Mouse (Mus musculus): Measurements from ENCODE around the gene Sult2b1. TPM values are rescaled to one million over a fixed set of nuclear protein-coding genes. Genes with fewer than 3 reads are reported as not detected.

Gene Sult2b1
- polyA plus RNA-seq, 1 experiment, result 210 TPM

- WGBS, result under 1% methylated on average over 13 of the region's 13 CpGs
- no peak for DNase-seq (ENCODE audit: low read depth, low spot score)
Observed at GRCm38 (mm10) chr7:45704046-45704559, 80.4 kb downstream of the Sult2b1 start.

DNA sequence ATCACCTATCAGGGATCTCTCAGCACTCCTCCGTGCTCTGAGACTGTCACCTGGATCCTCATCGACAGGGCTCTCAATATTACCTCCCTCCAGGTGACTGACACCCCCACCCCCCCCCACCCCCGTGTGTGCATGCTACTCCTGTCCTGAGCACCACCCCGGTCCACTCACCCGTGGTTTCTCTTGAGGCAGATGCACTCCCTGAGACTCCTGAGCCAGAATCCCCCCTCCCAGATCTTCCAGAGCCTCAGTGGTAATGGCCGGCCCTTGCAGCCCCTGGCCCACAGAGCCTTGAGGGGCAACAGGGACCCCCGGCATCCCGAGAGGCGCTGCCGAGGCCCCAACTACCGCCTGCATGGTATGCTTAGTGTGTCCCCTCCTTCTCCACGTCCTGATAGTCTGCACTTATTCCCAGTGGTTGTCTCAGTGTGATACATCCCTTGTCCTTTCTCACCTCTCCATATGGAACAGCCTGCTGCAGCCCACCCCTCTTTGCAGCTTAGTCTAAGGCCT lies 80.9 kb downstream of the Sult2b1 start:
- no peak for DNase-seq (ENCODE audit: low read depth, low spot score)
- WGBS, result 35% methylated on average over 12 of the region's 12 CpGs

- DNase-seq (ENCODE audit: low read depth, low spot score), result no peak
- 92% methylated on average over 17 of the region's 17 CpGs for WGBS
Observed at GRCm38 (mm10) chr7:45702809-45703520, 81.5 kb downstream of the Sult2b1 start.

- WGBS, result 90% methylated on average over 11 of the region's 11 CpGs
- DNase-seq (ENCODE audit: low read depth, low spot score), result no peak
Observed at GRCm38 (mm10) chr7:45702316-45702715, 82.2 kb downstream of the Sult2b1 start.

DNA sequence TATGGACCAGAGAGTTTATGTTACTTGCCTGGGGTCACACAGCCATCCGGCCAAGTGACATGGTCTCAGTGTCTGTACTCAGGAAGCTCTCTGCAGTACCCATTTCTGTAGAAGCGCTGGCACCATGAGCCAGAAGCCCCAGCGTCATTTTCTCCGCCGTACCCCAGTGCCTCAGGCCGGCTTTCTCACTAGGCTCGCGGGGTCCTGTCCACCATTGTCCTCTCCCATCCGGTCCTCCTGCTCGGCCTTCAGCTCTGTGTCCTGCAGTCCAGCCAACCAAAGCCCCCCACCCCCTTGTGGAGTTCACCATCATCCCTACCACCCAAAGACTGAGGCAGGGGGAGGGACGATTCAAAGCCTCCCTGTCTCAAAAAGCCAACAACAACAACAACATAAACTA lies 82.9 kb downstream of the Sult2b1 start:
- no peak for DNase-seq (ENCODE audit: low read depth, low spot score)
- whole genome bisulfite sequencing, result 87% methylated on average over 11 of the region's 11 CpGs

GRCm38 (mm10) chr7:45701072-45701471 lies 83.4 kb downstream of the Sult2b1 start:
- WGBS, result 35% methylated on average over 11 of the region's 11 CpGs

DNA sequence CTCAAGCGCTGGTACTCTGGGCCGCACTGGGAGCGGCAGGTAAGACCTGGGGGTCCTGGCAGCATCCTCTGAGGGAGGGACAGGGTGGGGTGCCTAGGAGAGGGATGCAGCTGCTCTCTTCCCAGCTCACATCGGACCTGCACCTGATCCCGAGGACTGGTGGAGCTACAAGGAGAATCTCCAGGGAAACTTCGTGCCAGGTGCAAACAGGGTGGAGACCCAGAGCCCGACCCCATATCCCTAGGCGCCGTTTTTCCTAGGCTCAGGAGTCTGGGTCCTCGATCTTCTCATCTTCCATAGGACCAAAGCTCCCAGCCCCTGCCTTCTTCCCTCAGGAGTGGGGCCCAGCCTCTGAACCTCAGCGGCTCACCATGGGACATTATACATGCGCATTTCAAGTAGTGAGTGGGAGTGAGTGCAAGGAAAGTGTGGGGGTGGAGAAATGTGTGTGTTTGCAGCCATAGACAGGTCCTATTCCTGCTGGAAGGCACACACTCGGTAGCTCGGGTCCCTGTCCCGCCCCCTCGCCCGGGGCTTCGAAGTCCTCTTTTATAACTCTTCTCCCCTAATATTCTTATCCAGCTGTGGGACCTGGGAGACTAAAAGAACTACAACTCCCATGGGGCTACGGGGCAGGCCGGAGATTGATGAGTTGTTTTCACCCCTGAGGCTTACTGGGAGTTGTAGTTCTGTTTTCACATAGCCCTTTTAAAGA lies 84.0 kb downstream of the Sult2b1 start:
- 3% methylated on average over 20 of the region's 20 CpGs for WGBS
- DNase-seq (ENCODE audit: low read depth, low spot score), result no peak

More at GRCm38 (mm10) chr7:45701072-45701471, 83.4 kb downstream of the Sult2b1 start:
- DNase-seq (ENCODE audit: low read depth, low spot score), result no peak

DNA sequence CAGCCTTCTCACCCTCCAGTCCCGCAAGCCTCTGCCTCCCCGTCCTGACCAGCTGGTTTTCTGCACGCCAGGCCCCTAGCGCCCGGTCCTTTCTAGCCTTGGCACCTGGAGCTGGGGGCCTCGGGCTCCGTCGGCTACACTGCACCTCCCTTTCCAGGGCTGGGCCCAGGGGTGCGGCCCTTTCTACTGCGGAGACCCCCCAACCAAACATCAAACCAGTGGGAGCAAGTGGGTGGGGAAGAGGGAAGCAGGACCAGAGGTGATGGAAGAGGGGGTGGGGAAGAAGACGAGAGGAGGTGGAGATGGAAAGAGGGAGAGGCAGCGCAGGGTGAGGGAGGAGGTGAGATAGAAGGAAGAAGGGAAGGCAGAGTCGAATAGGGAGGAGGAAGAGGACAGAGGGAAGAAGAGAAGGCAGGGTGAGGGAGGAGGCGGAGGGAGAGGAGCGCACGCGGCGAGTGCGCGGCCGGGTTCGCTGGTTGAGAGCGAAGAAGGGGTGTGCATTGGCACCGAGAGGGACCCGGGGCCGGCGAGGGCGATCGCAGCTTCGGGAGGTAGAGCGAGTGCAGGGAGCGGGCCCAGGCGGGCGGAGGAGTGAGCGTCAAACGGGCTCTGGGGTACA lies 84.8 kb downstream of the Sult2b1 start, which contains the start of gene Car11:
Car11 (plus strand) TSS at position 321 of the 619 bp plus-strand sequence.
- 8% methylated on average over 36 of the region's 36 CpGs for WGBS
- no peak for DNase-seq (ENCODE audit: low read depth, low spot score)

GRCm38 (mm10) chr7:45697894-45698293 lies 86.6 kb downstream of the Sult2b1 start:
- DNase-seq (ENCODE audit: low read depth, low spot score), result no peak
- 82% methylated on average over 7 of the region's 7 CpGs for WGBS

DNA sequence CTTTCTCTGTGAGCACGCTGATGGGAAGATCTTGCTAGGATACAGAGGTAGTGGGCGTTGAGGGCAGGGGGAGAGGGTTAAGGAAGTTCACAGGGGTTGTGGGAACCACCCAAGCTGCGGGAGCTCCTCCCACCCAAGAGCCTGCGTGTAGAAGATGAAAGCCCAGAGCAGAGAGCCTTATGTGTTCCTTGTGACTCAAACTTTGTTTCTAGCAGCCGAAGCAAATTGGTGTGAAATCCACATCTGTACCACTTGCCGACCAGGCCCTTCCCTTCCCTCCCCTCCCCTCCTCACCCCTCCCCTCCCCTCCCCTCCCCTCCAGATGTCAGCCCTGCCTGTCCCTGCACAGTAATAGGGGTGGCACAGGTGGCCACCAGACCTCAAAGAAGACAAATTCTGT lies 89.4 kb downstream of the Sult2b1 start:
- no peak for DNase-seq (ENCODE audit: low read depth, low spot score)
- WGBS, result 40% methylated on average over 6 of the region's 6 CpGs

- WGBS, result 92% methylated on average over 50 of the region's 50 CpGs
- DNase-seq (ENCODE audit: low read depth, low spot score), result no peak
Observed at GRCm38 (mm10) chr7:45693921-45694591, 90.4 kb downstream of the Sult2b1 start, which contains the start of gene Sec1. Gene Sec1, minus strand, starts transcription at chr7:45694402.

- 92% methylated on average over 2 of the region's 2 CpGs for WGBS
- no peak for DNase-seq (ENCODE audit: low read depth, low spot score)
Observed at GRCm38 (mm10) chr7:45692364-45692763, 92.1 kb downstream of the Sult2b1 start.

DNA sequence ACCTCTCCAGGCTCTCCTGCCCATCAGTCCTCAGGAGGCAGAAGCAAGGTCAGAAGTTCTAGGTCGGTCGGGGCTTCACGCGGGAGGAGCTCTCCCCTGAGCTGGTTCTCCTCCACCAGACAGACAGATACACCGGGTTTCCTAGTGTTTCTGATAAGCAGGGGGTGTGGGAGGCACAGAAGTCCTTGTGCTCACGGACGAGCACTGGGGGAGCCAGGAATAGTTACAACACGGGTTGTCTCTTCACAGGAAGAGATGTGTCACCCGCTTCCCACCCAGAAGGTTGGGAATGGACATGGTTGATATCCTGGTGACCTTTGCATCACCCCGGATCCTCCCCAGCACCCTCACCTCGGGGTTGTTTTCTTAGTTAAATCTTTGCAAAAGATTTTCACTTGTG lies 94.7 kb downstream of the Sult2b1 start:
- no peak for DNase-seq (ENCODE audit: low read depth, low spot score)
- WGBS, result 75% methylated on average over 11 of the region's 11 CpGs

DNA sequence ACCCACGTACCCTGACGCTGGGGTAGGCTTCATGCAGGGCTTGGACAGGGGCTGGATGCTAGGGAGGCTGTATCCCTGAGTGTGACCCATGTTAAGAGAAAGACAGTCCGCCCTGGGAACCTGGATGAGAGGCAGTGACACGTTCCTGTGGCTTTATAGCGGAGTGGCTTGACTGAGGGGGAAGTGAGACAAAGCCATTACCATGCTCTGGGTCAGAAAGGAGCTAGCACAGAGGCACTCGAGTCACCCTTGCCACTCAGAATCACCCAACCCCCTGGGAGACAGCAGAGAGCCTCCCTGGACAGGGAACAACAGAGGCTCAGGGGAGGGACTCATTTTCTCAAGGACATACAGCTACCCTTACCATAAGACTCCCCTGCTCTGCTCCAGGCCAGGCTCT lies 95.4 kb downstream of the Sult2b1 start:
- no peak for DNase-seq (ENCODE audit: low read depth, low spot score)
- 71% methylated on average over 6 of the region's 6 CpGs for WGBS

GRCm38 (mm10) chr7:45686841-45687240 lies 97.6 kb downstream of the Sult2b1 start:
- DNase-seq (ENCODE audit: low read depth, low spot score), result no peak
- 48% methylated on average over 3 of the region's 3 CpGs for WGBS

DNA sequence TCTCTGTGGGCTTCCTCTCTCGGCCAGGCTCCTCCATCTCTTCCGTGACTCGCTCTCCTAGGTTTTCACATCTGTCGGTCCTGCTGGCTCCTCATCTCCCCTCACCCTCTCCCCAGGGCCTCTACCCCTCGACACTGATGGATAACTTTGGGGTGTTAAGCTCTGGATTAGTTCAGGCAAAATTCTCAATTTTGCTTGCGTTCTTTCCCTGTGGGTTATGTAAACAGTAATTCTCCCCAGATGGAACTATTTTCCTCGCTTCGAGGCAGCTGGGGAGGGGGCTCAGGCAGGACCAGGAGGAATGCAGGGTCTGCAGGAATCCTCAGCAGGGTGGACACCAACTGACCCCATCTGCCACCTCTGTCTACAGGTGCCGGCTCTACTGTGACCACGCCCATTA lies 98.7 kb downstream of the Sult2b1 start:
- no peak for DNase-seq (ENCODE audit: low read depth, low spot score)

GRCm38 (mm10) chr7:45683396-45684050 lies 100.9 kb downstream of the Sult2b1 start, which contains the start of gene Ntn5:
Gene Ntn5, plus strand, starts transcription at chr7:45684022.
- WGBS, result 88% methylated on average over 7 of the region's 7 CpGs
- no peak for DNase-seq (ENCODE audit: low read depth, low spot score)

More for the DNA sequence above, 98.7 kb downstream of the Sult2b1 start:
- 67% methylated on average over 10 of the region's 10 CpGs for WGBS

GRCm38 (mm10) chr7:45682144-45683126 lies 102.0 kb downstream of the Sult2b1 start:
- 27% methylated on average over 14 of the region's 14 CpGs for WGBS
- no peak for DNase-seq (ENCODE audit: low read depth, low spot score)

Data from large intestine, adult 2 months (tissue).